Mouse (Mus musculus) brain, embryonic 14.5 days (tissue): Measurements from ENCODE around the gene Gm10638.

ENCODE experiments used
- CTCF ChIP-seq: fragments of 200-500 bp; IDR thresholded peaks from 2 replicates; pipeline ENCODE4 v1.5.1; 2012; ENCODE audit warnings: inconsistent platforms, mild to moderate bottlenecking, moderate library complexity, borderline replicate concordance; ENCODE audit not compliant: insufficient read depth, insufficient read length; ENCODE audit errors: extremely low read depth
- POLR2A ChIP-seq: fragments of 200-500 bp; IDR thresholded peaks from 2 replicates; pipeline ENCODE4 v1.6.1; 2012; ENCODE audit warnings: mild to moderate bottlenecking, inconsistent platforms, borderline replicate concordance; ENCODE audit not compliant: poor library complexity, insufficient read depth, insufficient read length, severe bottlenecking; ENCODE audit errors: extremely low read depth

GRCm38 (mm10) chr8:86749842-86750241 lies 4.3 kb downstream of the Gm10638 start:
- TF ChIP-seq POLR2A (no peak), CTCF (no peak)
